Mouse (Mus musculus) CH12.LX (cell line): ENCODE results near the gene Erbb3.

Experiments used
- CHD2 ChIP-seq: IDR thresholded peaks from 2 replicates; pipeline ENCODE4 v1.6.1; 2011; ENCODE audit warnings: low read length, improper control_type of control experiment
- CTCF ChIP-seq, 2 experiments: IDR thresholded peaks in 1 of 2; conservative IDR thresholded peaks in 1 of 2; 2 replicates each; pipeline ENCODE4 v1.5.1; 2011 to 2012; ENCODE audit warnings: low read depth in 2 of 2, low read length in 2 of 2, improper control_type of control experiment in 1 of 2, inconsistent platforms in 1 of 2, mild to moderate bottlenecking in 1 of 2, moderate library complexity in 1 of 2
- MAFK ChIP-seq: IDR thresholded peaks from 2 replicates; pipeline ENCODE4 v1.6.1; 2011; ENCODE audit warnings: low read length, improper control_type of control experiment; ENCODE audit not compliant: insufficient replicate concordance
- MYC ChIP-seq: IDR thresholded peaks from 2 replicates; pipeline ENCODE4 v1.6.1; 2011; ENCODE audit warnings: low read depth, mild to moderate bottlenecking, improper control_type of control experiment, low read length
- POLR2A ChIP-seq: IDR thresholded peaks from 2 replicates; pipeline ENCODE4 v1.6.1; 2011; ENCODE audit warnings: low read depth, mild to moderate bottlenecking, improper control_type of control experiment, low read length

DNA sequence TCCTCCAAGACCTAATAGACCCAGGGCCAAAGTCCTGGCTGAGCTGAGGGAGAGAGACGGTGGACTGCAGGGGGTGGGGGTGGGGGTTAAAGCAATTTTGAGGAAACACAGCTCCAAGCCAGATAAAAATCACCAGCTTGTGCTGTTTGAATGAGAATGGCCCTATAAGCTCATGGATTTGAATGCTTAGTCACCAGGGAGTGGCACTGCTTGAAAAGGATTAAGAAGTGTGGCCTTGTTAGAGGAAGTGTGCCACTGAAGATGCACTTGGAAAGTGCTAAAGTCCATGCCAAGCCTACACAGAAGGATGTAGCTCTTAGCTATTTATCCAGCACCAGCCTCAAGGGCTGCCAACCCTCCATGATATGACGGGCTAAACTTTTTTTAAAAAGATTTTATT lies 54.2 kb downstream of the Erbb3 start:
- TF ChIP-seq CTCF (conservative IDR thresholded peaks at IDR 0.05 in 1 of 2, IDR thresholded peaks at IDR 0.05 in 1 of 2; ENCODE audit: low read depth in 2 of 2, low read length in 2 of 2) (no peak), MAFK (no peak), CHD2 (no peak), POLR2A (no peak), MYC (no peak)
